Mouse (Mus musculus) hindlimb bud, embryonic 11.5 days (tissue): ENCODE data around the gene Tent5c.

Experiments used
- DNase-seq: peaks from one replicate; pipeline ENCODE4 v3.0.0-alpha.2; 2012; ENCODE audit warnings: low read depth, low spot score; ENCODE audit errors: extremely low spot score

Gene Tent5c

DNA sequence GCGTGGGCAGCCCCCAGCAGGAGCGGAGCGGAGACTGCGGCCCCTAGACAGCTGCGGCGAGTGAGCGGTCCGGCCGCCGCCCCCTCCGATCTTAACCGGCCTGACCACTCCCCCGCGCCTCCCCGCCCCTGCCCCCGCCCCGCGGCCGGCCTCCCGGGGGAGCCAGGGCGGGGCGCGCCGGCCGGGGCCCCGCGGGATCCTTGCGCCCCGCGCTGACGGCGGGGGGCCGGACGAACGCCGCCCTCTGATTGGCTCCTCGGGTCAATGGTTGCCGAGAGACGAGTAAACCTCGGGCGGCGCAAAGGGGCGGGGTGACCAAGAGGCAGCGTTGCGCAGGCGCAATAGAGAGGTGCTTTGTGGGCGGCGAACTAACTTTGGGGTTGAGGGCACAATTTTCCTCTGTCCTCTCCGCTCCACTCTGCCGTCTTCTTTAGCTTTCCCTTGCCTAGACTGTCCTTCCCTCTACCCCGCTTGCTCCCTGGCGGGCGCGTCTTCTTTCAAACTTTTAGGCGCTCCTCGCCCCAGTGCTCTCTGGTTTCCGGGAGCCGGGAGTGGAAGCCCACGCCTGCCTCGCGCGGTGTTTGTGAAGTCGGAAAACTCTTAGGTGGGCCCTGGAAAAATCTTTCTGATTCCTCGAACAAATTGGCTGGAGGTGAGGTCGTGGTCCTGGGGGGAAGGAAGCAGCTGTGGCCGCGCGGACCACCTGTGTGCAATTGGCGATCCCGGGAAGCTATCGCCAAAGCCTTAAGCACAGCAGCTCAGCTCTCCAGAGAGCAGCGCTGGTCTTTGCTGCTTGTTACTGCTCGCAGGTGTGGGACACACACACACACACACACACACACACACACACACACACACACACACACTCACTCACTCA, at the start of gene Tent5c:
TSS of gene Tent5c (minus strand) at position 192 of the 877 bp plus-strand sequence.
- DNase-seq, result peak; percentile 62

DNA sequence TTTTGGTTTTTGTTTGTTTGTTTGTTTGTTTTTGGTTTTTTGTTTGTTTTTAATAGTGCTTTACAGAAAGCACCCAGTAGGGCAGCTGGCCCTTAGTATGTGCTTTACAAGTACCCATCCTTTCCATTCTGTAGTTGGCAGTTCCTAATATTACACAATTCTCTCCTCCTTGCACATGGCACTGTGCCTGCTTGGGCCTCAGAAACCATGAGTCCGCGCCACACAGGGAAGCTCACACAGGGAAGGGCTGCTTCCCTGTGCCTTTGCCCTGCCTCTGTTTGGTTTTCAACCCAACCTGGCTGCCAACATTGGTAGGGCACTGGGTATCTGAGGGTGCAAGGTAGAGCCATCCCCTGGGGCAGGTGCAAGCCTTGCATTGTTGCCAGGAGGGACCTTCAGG, 47.6 kb upstream of the Tent5c start:
- DNase-seq, result no peak

GRCm38 (mm10) chr3:100535902-100536301, 46.8 kb upstream of the Tent5c start:
- no peak for DNase-seq

DNA sequence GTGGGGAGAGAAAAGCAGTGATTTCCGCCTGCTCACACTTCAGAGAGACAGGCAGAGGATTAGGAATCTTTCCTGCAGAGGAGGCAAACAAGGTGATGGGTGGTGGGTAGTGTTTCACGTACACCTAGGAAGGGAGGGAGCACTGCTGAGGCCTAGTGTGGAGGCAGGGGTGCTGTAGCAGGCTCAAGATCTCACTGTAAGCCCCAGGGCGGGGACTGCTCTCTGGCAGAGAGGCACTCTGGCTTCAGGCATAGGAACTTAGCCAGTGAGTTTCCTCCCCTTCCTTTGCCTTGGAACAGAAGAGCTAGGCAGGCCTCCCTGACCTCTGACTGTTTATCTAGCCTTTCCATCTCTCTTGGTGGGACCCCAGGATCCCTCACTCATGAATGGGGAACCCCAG, 46.2 kb upstream of the Tent5c start:
- no peak for DNase-seq

- no peak for DNase-seq
These were observed 45.3 kb upstream of the Tent5c start for GRCm38 (mm10) chr3:100534394-100534793.

DNA sequence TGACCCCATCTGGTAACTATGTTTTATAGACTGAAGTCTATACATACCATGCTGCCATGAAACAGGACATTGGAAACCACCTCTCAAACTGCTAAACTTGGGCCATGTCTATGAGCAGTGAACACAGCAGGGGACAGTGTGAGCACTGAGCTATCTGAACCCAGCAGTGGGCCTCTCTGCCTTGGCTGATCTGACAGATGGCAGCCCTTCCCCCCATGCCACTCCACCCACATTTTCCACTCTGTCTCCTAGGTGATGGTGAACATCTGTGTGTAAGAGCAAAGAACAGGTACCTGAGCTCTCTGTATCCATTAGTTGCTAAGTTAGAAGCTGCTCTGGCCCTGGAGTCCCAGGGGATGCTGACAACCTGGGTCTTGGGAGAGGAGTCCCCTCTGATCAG, 44.3 kb upstream of the Tent5c start:
- no peak for DNase-seq

DNA sequence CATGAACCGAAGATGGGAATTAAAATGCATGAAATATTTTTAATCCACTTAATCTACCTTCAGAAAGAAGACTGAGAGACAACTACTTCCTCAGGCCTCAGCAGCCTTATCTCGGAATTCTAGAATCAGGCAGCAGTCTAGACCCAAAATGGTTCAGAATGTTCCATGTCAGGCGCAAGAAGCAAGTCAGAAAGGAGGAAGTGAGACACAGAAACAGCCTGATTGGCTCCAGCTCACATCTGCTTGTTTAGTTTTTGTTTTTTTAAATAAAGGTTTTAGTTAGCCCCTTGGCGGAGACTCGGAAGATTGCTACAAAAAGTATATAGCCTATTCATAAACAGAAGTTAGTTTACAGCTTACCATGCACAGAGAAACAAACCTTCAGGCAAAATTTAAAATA, 41.8 kb upstream of the Tent5c start:
- no peak for DNase-seq

GRCm38 (mm10) chr3:100530244-100530788, 41.2 kb upstream of the Tent5c start:
- DNase-seq, result no peak

- DNase-seq, result no peak
These were observed 33.5 kb upstream of the Tent5c start for GRCm38 (mm10) chr3:100522671-100523070.

DNA sequence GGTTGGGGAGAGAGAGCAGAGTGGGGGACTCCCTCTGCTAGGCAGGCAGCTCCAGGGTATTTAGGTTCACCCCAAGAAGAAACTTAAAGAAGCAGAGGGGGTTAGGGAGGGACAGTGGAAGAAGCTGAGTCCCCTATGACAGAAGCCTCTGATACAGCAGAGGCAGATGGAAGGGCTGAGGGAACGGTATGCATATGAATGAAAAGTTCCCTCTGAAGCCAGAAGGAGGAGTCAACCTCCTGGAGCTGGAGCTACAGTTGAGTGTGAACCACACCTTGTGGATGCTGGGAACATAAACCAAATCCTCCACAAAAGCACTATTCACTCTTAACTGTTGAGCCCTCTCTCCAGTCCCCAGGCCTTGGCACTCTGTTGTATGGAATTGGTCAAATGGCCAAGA, 32.5 kb upstream of the Tent5c start:
- no peak for DNase-seq

- no peak for DNase-seq
These were observed 26.6 kb upstream of the Tent5c start for GRCm38 (mm10) chr3:100515754-100516141.

- DNase-seq, result no peak
These were observed 26.1 kb upstream of the Tent5c start for GRCm38 (mm10) chr3:100515093-100515753.

- no peak for DNase-seq
These were observed 18.1 kb upstream of the Tent5c start for GRCm38 (mm10) chr3:100507174-100507573.

- DNase-seq, result no peak
These were observed 17.6 kb upstream of the Tent5c start for GRCm38 (mm10) chr3:100506715-100507114.

DNA sequence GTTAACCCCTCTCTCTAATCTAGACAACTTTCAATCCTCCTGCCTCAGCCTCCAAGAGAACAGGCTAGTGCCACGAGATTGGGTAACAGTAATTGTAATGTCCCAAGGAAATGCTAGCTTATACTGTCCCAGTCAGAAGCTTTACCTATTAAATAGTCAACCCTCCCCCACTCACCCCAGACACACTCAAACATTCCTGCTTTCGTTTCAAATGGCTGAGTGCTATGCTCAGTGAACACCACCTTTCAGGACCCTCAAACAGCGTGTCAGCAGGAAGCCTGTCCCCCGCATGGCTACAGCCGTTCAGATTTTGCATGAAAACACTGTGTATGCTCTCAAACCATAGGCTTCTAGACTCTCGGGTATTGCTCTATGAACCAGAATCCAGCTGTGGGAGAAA, 14.8 kb upstream of the Tent5c start:
- no peak for DNase-seq

GRCm38 (mm10) chr3:100502516-100502915, 13.4 kb upstream of the Tent5c start:
- no peak for DNase-seq

GRCm38 (mm10) chr3:100501899-100502298, 12.8 kb upstream of the Tent5c start:
- DNase-seq, result no peak

- no peak for DNase-seq
These were observed 7.0 kb upstream of the Tent5c start for GRCm38 (mm10) chr3:100496081-100496480.

GRCm38 (mm10) chr3:100495456-100495855, 6.3 kb upstream of the Tent5c start:
- DNase-seq, result no peak

DNA sequence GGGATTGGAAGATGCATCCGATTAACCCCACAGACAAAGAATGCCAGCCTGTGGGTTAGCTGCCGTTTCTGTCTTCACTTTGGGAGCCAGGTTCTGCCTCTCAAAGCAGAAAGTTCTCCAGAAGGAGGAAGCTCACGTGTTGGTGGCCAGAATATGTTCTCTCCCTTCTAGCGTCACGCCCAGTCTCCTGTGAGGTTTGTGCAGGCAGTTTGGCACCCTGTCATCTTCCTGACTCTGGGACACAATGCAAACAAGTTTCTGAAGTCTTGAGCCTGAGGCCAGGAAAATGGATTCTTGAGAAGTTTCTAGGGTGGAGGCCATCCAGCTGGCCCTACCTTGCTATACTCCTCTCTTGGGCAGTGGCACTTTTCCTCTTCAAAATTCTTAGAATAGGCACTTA, 5.8 kb upstream of the Tent5c start:
- DNase-seq, result no peak

DNA sequence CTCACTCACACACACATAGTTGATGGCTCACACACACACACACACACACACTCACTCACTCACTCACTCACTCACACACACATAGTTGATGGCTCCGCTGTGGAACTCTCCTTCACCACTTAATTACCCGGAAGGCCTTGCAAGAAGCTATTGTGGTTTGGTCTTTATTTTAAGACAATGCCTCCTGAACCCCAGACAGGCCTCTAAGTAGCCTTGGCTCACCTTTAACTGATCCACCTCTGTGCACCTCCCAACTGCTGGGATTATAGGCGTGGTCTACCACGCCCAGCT, 831 bp upstream of the Tent5c start:
- no peak for DNase-seq
